Mouse (Mus musculus) megakaryocyte, adult 5-6 weeks (primary cell): ENCODE results near the gene Olfr285. TPM values are rescaled to one million over a fixed set of nuclear protein-coding genes. Genes with fewer than 3 reads are reported as not detected.

Source experiments
- ATAC-seq: 2 replicates; pipeline ENCODE4 v1.8.0; 2016; ENCODE audit warnings: mild to moderate bottlenecking, inconsistent platforms; ENCODE audit not compliant: poor library complexity, severe bottlenecking
- total RNA-seq, 2 experiments: library from RNA; stranded (forward) in 1 of 2; stranded (reverse) in 1 of 2; fragments of 153-499, 151-499 nt in 1 of 2; fragments of 221-1000, 200-1000 nt in 1 of 2; gene quantifications; 2 replicates each; pipeline versions ENCODE4 v1.2.3 to v1.2.4; 2015 to 2017

Gene Olfr285
- total RNA-seq (2015) (not detected in 2 replicates), total RNA-seq (2017) (not detected in 2 replicates)

DNA sequence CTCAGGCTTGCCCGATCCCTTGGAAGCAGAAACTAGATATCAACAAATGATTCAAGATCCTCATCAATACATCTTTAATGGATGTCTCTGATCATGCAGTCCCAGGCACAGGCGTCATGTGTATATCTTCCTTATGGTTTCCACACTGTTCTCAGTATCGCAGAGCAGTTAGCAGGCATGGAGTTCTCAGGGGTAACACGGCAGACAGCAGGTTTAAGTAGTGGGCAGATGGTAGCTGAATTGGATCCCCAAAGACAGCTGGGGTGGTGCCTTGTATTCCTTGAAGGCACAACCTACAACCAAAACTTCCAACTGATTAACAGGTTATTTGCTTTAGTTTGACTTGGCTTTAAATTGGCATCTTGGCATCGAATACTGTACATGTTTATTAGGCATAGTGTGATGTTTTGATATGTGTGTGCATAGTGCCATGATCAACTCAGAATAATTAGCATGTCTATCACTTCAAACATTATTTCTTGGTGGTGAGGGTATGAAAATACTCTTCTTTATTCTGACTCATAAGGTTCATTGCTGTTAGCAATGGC lies at the start of gene Olfr285:
Gene Olfr285 (minus strand): TSS at position 177 of the 548 bp plus-strand sequence.
- ATAC-seq = no peak

- ATAC-seq = no peak
These were observed 23.7 kb upstream of the Olfr285 start, which contains the start of gene Olfr284 for GRCm38 (mm10) chr15:98340887-98341286. Gene Olfr284, minus strand, starts transcription at chr15:98340987.

DNA sequence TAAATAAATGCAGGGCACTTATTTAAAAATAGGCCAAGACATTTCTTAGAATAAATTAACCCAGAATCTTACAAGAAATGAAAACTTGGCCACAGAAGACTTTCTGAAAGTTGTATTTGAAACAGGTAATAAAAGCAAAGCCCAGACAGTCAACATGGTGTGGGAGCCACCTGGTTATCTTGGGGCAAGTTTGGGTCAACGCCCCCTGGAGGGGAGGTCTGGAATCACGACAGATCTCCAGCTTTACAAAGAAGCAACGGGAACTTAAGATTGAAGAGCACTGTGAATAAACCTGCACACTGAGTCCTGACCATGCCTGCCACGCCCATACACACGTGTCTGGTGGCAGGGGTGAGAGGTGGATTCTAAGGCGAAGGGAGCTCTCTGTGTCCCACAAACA lies 1.4 kb downstream of the Olfr285 start:
- ATAC-seq = no peak

DNA sequence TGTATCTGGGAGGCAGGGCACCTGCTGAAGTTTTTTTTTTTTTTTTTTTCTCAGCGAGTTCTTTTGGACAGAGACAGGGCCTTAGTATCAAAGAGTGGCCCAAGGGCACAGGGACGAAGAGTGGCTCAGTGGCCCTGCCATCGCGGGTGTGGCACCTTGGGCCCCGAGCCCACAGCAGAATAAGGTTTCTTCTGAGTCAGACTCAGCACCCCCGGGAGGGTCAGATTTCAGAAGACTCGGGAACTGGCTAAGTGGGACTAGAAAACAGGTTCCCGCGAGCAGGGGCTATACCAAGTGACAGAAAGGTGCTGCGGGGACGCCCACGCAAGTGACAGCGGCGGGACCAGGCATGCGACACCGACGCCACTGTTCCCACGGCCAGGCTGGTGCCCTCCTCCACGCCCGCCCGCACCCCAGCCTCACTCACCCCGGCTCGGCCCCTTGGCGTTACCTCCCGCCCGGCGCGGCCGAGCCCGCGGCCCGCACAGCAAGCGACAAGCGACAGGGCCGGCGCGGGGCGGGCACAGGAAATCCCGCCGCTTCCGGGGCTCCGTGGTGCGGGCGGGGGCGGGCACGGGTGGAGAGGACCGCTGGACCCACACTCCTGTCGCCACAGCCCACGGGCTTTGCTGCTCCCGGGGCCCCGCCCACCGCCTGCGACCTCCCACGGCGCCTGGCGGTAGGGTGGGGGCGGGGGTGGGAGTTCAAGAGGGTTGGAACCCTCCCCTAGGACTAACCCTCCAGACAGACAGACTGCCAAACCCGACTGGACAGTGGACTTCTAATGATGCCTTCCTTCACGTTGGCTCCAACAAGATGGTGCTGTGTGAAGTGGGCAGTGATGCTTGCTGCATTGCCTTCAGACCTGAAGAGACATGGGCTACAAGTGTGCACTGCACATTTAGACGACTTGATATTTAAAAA lies 21.3 kb downstream of the Olfr285 start, which contains the start of gene Zfp641:
Gene Zfp641 (minus strand): TSS at position 534 of the 924 bp plus-strand sequence.
- no peak for ATAC-seq

GRCm38 (mm10) chr15:98293651-98294050 lies 23.5 kb downstream of the Olfr285 start:
- no peak for ATAC-seq

DNA sequence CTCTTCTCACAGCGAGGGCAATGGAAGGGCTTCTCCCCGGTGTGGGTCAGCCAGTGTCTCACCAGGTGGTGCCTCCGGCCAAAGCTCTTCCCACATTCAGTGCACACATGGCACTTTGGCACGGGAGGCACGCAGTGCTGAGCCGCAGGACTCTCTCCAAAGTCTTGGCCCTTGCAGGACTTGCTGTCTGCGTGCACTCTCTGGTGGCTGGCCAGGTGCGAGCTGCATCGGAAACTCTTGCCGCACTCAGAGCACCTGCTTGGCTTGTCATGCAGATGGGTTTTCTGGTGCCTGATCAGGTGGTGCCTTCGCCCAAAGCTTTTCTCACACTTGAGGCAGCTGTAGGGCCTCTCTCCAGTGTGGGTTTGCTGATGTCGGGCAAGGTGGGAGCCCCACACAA lies 28.6 kb downstream of the Olfr285 start:
- no peak for ATAC-seq

DNA sequence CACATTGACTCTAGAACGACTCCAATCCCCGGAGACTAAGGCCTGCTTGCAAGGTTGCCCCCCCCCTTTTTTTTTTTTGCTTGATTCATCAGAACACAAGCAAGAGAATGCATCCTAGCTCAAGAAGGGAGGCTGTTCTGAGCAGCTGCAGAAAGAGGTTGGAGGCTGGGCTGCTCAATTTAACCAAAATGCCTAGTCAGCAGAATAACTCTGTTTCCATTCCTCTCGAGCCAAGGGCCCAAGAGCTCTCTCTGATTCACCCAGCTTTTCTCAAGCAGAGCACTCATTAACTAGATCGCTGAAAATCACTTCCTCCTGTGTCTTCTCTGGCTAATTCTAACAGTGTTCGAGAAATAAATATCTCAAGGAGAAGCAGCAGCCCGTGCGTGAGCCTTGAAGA lies 30.7 kb downstream of the Olfr285 start:
- ATAC-seq = no peak

Other genes starting within 250 kb of the Olfr285 start
- gene Pfkm, start 224.8 kb downstream of the Olfr285 start, total RNA-seq (2015) = 2.4 and 3.1 TPM in 2 replicates
- gene Pfkm, start 224.8 kb downstream of the Olfr285 start, total RNA-seq (2017) = 4.7 and 6.2 TPM in 2 replicates
- gene Senp1, start 223.6 kb downstream of the Olfr285 start, total RNA-seq (2015) = 43.4 and 44.7 TPM in 2 replicates
- gene Senp1, start 223.6 kb downstream of the Olfr285 start, total RNA-seq (2017) = 39.9 and 52.2 TPM in 2 replicates
- gene Asb8, start 151.7 kb downstream of the Olfr285 start, total RNA-seq (2015) = 29.8 and 34.5 TPM in 2 replicates
- 30.0 and 31.4 TPM in 2 replicates for gene Asb8, start 151.7 kb downstream of the Olfr285 start, total RNA-seq (2017)
- gene Ccdc184, start 150.2 kb downstream of the Olfr285 start, total RNA-seq (2015) = not detected in 2 replicates
- gene Ccdc184, start 150.2 kb downstream of the Olfr285 start, total RNA-seq (2017) = not detected in 2 replicates
- not detected in 2 replicates for gene Olfr288, start 121.8 kb downstream of the Olfr285 start, total RNA-seq (2015)
- not detected in 2 replicates for gene Olfr288, start 121.8 kb downstream of the Olfr285 start, total RNA-seq (2017)
- gene Gm44579, start 96.4 kb downstream of the Olfr285 start, total RNA-seq (2015) = not detected in 2 replicates
- not detected in 2 replicates for gene Gm44579, start 96.4 kb downstream of the Olfr285 start, total RNA-seq (2017)
- not detected in 2 replicates for gene Olfr287, start 96.3 kb downstream of the Olfr285 start, total RNA-seq (2015)
- gene Olfr287, start 96.3 kb downstream of the Olfr285 start, total RNA-seq (2017) = not detected in 2 replicates
- not detected in 2 replicates for gene Olfr286, start 82.9 kb downstream of the Olfr285 start, total RNA-seq (2015)
- not detected in 2 replicates for gene Olfr286, start 82.9 kb downstream of the Olfr285 start, total RNA-seq (2017)
- gene H1fnt, start 60.1 kb downstream of the Olfr285 start, total RNA-seq (2015) = not detected in 2 replicates
- gene H1fnt, start 60.1 kb downstream of the Olfr285 start, total RNA-seq (2017) = not detected in 2 replicates
- 0.09 TPM in 1 of 2 replicates, not detected in the other for gene Zfp641, start 21.2 kb downstream of the Olfr285 start, total RNA-seq (2015)
- not detected in 2 replicates for gene Zfp641, start 21.2 kb downstream of the Olfr285 start, total RNA-seq (2017)
- not detected in 2 replicates for gene Olfr284, start 23.6 kb upstream of the Olfr285 start, total RNA-seq (2015)
- gene Olfr284, start 23.6 kb upstream of the Olfr285 start, total RNA-seq (2017) = not detected in 2 replicates
- gene Olfr283, start 63.6 kb upstream of the Olfr285 start, total RNA-seq (2015) = not detected in 2 replicates
- not detected in 2 replicates for gene Olfr283, start 63.6 kb upstream of the Olfr285 start, total RNA-seq (2017)
- not detected in 2 replicates for gene Olfr282, start 113.9 kb upstream of the Olfr285 start, total RNA-seq (2015)
- gene Olfr282, start 113.9 kb upstream of the Olfr285 start, total RNA-seq (2017) = not detected in 2 replicates
- not detected in 2 replicates for gene Olfr281, start 135.2 kb upstream of the Olfr285 start, total RNA-seq (2015)
- gene Olfr281, start 135.2 kb upstream of the Olfr285 start, total RNA-seq (2017) = not detected in 2 replicates
- not detected in 2 replicates for gene OR5BS1P, start 152.5 kb upstream of the Olfr285 start, total RNA-seq (2015)
- gene OR5BS1P, start 152.5 kb upstream of the Olfr285 start, total RNA-seq (2017) = not detected in 2 replicates
- not detected in 2 replicates for gene Lalba, start 165.4 kb upstream of the Olfr285 start, total RNA-seq (2015)
- not detected in 2 replicates for gene Lalba, start 165.4 kb upstream of the Olfr285 start, total RNA-seq (2017)
- not detected in 2 replicates for gene Olfr279, start 175.0 kb upstream of the Olfr285 start, total RNA-seq (2015)
- not detected in 2 replicates for gene Olfr279, start 175.0 kb upstream of the Olfr285 start, total RNA-seq (2017)
- gene Kansl2, start 216.9 kb upstream of the Olfr285 start, total RNA-seq (2015) = 36.7 and 42.7 TPM in 2 replicates
- 30.4 and 31.8 TPM in 2 replicates for gene Kansl2, start 216.9 kb upstream of the Olfr285 start, total RNA-seq (2017)